Mouse (Mus musculus) forebrain, embryonic 16.5 days (tissue): ENCODE results near the gene Tbx5. TPM values are rescaled to one million over a fixed set of nuclear protein-coding genes. Genes with fewer than 3 reads are reported as not detected.

Source experiments
- ATAC-seq: fragments of 200-750 bp; cut with Nextera tagmentation; 2 replicates; pipeline ENCODE4 v1.8.0; 2017; ENCODE audit warnings: mild to moderate bottlenecking, moderate library complexity
- H3K27ac ChIP-seq: fragments of 300-500 bp; sonication (generic); 2 replicates; pipeline ENCODE4 v1.5.1; 2014; ENCODE audit warnings: low read length, control low read depth
- H3K27me3 ChIP-seq: fragments of 300-500 bp; sonication (generic); replicated peaks from 2 replicates; pipeline ENCODE4 v1.6.1; 2014; ENCODE audit warnings: low read length; ENCODE audit not compliant: control insufficient read depth, insufficient read depth
- H3K36me3 ChIP-seq: fragments of 300-500 bp; sonication (generic); 2 replicates; pipeline ENCODE4 v1.6.1; 2014; ENCODE audit not compliant: control insufficient read depth, insufficient read depth
- H3K4me1 ChIP-seq: fragments of 300-500 bp; sonication (generic); replicated peaks from 2 replicates; pipeline ENCODE4 v1.6.1; 2014; ENCODE audit warnings: low read length; ENCODE audit not compliant: control insufficient read depth, insufficient read depth
- H3K4me2 ChIP-seq: fragments of 300-500 bp; sonication (generic); 2 replicates; pipeline ENCODE4 v1.6.1; 2014; ENCODE audit warnings: mild to moderate bottlenecking, low read length, control low read depth
- H3K4me3 ChIP-seq: fragments of 300-500 bp; sonication (generic); replicated peaks from 2 replicates; pipeline ENCODE4 v1.5.1; 2014; ENCODE audit warnings: mild to moderate bottlenecking, low read length, control low read depth
- H3K9ac ChIP-seq: fragments of 300-500 bp; sonication (generic); replicated peaks from 2 replicates; pipeline ENCODE4 v1.6.1; 2014; ENCODE audit warnings: low read depth, low read length, control low read depth
- H3K9me3 ChIP-seq: fragments of 300-500 bp; sonication (generic); 2 replicates; pipeline ENCODE4 v1.6.1; 2016; ENCODE audit warnings: low read length; ENCODE audit not compliant: control insufficient read depth
- WGBS: fragments of 180-500 bp; shearing (Covaris S2); extraction: QIAGEN DNeasy Blood & Tissue Kit; methylation state at CpG from one replicate; pipeline ENCODE4 v1.1.7; 2014; 5-methylcytosine and 5-hydroxymethylcytosine counted together
- polyA plus RNA-seq: library from polyadenylated mRNA; unstranded; fragments of >200 nt; fragmentation: Nextera tagmentation; extraction: Ambion mirVana; gene quantifications from 2 replicates; pipeline ENCODE4 v1.2.1, GENCODE M21; 2015

Tbx5 gene
- polyA plus RNA-seq, 1 experiment from 2014 or later, result not detected

DNA sequence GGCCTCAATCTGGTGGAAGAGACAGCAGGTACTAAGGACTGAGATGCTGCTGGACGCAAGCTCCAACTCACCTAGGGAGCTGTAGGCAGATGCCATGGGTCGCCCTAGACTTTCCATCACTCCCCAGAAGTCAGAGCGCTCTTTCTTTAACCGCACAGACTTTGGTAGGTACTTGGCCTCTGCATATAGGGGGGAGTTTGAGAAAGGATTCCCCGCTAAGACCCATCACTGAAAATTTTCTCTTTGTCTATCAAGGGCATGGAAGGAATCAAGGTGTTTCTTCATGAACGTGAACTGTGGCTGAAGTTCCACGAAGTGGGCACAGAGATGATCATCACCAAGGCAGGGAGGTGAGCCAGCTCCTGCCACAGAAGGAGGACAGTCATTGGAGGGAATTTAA is 6.0 kb downstream of the Tbx5 start:
- Histone ChIP-seq H3K27me3 (peaks cover 86% of the 10 kb centered on the region), H3K27ac (no peak overlapping the region), H3K9ac (no peak overlapping the region), H3K4me1 (no peaks in the 10 kb centered on the region; the same call in 1 of the 2 replicates), H3K4me2 (no peak overlapping the region), H3K36me3 (no peaks in the 10 kb centered on the region), H3K4me3 (no peak overlapping the region), H3K9me3 (no peaks in the 10 kb centered on the region; the same call in 1 of the 2 replicates)
- WGBS, result 2% methylated on average over 7 of the region's 7 CpGs
- ATAC-seq, result no peak

- no peak for ATAC-seq
- no peaks in the 10 kb centered on the region; the same call in 1 of the 2 replicates for H3K4me1 ChIP-seq
- no peak overlapping the region for H3K27ac ChIP-seq
- H3K9me3 ChIP-seq, result no peaks in the 10 kb centered on the region; the same call in 1 of the 2 replicates
- H3K4me2 ChIP-seq, result no peak overlapping the region
- 0% methylated on average over 16 of the region's 16 CpGs for WGBS
- no peak overlapping the region for H3K4me3 ChIP-seq
- H3K9ac ChIP-seq, result no peak overlapping the region
- peaks cover 88% of the 10 kb centered on the region for H3K27me3 ChIP-seq
- H3K36me3 ChIP-seq, result no peaks in the 10 kb centered on the region
Observed at GRCm38 (mm10) chr5:119839156-119839555, 6.7 kb downstream of the Tbx5 start.

DNA sequence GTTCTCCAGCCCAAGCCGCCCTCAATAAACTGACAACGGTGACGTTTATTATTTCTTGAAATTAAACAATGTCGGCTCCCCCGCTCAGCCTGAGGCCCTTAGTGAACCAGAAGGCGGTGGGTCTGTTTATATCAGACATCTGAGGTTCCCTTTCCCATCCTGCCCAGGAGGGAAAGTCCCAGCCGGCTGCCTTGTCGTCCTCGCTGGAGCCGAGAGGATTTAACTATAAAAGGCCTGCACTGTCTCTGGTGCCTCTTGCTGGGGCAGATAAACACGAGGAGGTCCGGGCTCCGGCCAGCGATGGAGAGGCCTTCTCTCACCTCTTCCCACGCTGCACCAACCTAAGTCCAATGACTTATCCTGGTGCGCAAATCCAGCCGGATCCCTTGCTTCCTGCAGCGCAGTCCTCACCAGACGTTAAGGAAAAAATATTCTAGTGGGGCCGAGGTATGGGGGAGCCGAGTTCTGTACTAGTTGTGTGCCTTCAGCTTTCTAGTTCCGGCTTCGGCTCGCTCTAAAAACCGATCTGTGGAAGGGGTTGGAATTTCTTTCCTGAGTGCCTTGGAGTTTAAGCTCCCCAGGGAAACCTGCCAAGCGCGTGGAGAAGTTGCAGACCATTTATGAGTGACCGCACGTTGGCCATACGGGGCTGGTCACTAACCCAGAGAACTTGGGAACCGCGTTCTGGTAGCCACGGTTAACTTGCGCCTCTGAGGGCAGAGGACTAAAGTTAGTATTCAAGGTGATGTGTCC is 7.3 kb downstream of the Tbx5 start:
- Histone ChIP-seq H3K27ac (no peak overlapping the region), H3K36me3 (no peaks in the 10 kb centered on the region), H3K4me2 (no peak overlapping the region), H3K4me3 (no peak overlapping the region), H3K27me3 (peaks cover 87% of the 10 kb centered on the region), H3K9ac (no peak overlapping the region), H3K9me3 (no peaks in the 10 kb centered on the region; the same call in 1 of the 2 replicates), H3K4me1 (peaks cover under 1% of the 10 kb centered on the region)
- under 1% methylated on average over 34 of the region's 34 CpGs for WGBS
- ATAC-seq, result no peak

DNA sequence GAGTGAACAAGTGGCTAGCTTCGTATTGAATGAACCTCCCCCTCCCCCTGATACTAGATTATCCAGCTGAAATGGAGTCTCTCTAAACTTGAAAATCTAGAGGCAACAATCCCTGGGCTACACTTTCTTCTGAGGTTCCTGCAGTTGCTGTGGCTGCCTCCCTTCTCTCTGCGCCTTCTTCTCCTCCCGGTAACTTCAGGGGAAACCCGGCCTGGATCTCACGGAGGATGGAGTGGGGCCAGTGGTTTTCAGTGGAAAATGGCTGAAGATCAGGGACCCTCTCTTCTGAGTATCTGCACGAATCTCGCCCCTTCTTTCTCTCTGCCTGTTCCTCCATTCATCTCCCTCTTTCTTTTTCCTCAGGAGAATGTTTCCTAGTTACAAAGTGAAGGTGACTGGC is 7.9 kb downstream of the Tbx5 start:
- peaks cover 7% of the 10 kb centered on the region for H3K4me1 ChIP-seq
- 2% methylated on average over 7 of the region's 7 CpGs for WGBS
- H3K27ac ChIP-seq, result no peak overlapping the region
- H3K9me3 ChIP-seq, result no peaks in the 10 kb centered on the region; the same call in 1 of the 2 replicates
- no peaks in the 10 kb centered on the region for H3K36me3 ChIP-seq
- H3K9ac ChIP-seq, result no peak overlapping the region
- peaks cover 87% of the 10 kb centered on the region for H3K27me3 ChIP-seq
- no peak overlapping the region for H3K4me2 ChIP-seq
- ATAC-seq, result no peak
- no peak overlapping the region for H3K4me3 ChIP-seq

DNA sequence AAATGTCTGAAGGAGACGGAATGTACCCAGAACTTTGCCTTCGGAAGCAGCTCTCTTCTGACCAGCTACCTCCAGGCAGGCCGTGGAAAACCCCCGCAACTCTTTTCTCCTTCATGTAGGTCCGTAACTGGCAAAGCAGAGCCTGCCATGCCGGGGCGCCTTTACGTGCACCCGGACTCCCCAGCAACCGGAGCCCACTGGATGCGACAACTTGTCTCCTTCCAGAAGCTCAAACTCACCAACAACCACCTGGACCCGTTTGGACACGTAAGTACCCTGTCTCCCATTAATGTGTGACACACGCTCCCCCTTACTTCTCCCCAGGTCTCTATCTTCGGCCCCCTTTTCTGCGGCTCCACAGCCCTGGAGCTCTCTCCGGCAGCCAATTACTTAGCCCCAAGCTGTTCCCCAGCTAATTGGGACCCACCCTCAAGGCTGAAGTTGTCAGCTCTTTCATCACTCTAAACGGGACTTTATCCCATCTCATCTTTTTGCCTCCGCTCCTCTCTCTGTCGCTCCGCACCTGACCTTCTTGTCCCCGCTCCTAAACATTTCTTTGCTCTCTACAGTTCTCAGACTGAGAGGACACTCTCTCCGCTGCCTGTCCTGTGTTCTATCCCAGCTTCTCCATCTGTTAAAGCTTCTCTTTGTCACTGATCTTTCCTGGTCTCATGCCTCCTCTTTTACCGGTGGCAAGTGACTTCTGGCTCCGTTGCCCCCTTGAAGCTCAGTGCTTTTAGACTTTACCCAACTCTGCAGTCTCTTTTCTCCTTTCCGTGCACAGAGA is 9.4 kb downstream of the Tbx5 start:
- Histone ChIP-seq H3K27ac (no peak overlapping the region), H3K9me3 (no peaks in the 10 kb centered on the region; the same call in 1 of the 2 replicates), H3K9ac (no peak overlapping the region), H3K36me3 (no peaks in the 10 kb centered on the region), H3K4me2 (no peak overlapping the region), H3K4me1 (peaks cover 8% of the 10 kb centered on the region), H3K4me3 (no peak overlapping the region), H3K27me3 (peaks cover 87% of the 10 kb centered on the region)
- WGBS, result under 1% methylated on average over 26 of the region's 26 CpGs
- no peak for ATAC-seq

- ATAC-seq, result no peak
- Histone ChIP-seq H3K36me3 (no peaks in the 10 kb centered on the region), H3K4me2 (no peak overlapping the region), H3K9ac (no peak overlapping the region), H3K27me3 (peaks cover 83% of the 10 kb centered on the region), H3K4me1 (peaks cover 8% of the 10 kb centered on the region), H3K9me3 (no peaks in the 10 kb centered on the region; the same call in 1 of the 2 replicates), H3K27ac (no peak overlapping the region), H3K4me3 (no peak overlapping the region)
- WGBS, result 4% methylated on average over 4 of the region's 4 CpGs
Observed at GRCm38 (mm10) chr5:119842701-119843393, 10.4 kb downstream of the Tbx5 start.

- ATAC-seq, result no peak
- Histone ChIP-seq H3K27me3 (peaks cover 77% of the 10 kb centered on the region), H3K27ac (no peak overlapping the region), H3K4me3 (no peak overlapping the region), H3K36me3 (no peaks in the 10 kb centered on the region), H3K9me3 (no peaks in the 10 kb centered on the region), H3K9ac (no peak overlapping the region), H3K4me1 (peaks cover 8% of the 10 kb centered on the region), H3K4me2 (no peak overlapping the region)
- 0% methylated on average over 8 of the region's 8 CpGs for WGBS
Observed at GRCm38 (mm10) chr5:119843394-119843777, 10.9 kb downstream of the Tbx5 start.

GRCm38 (mm10) chr5:119844366-119844765 is 11.9 kb downstream of the Tbx5 start:
- Histone ChIP-seq H3K9ac (no peak overlapping the region), H3K27ac (no peak overlapping the region), H3K4me1 (peaks cover 8% of the 10 kb centered on the region), H3K27me3 (peaks cover 71% of the 10 kb centered on the region), H3K4me3 (no peak overlapping the region), H3K4me2 (no peak overlapping the region), H3K9me3 (no peaks in the 10 kb centered on the region), H3K36me3 (no peaks in the 10 kb centered on the region)
- no peak for ATAC-seq
- whole genome bisulfite sequencing, result 1% methylated on average over 5 of the region's 5 CpGs

GRCm38 (mm10) chr5:119844994-119845393 is 12.5 kb downstream of the Tbx5 start:
- WGBS, result under 1% methylated on average over 21 of the region's 21 CpGs
- no peaks in the 10 kb centered on the region for H3K9me3 ChIP-seq
- ATAC-seq, result peak; percentile 69
- peak overlapping the region; percentile 29 for H3K4me3 ChIP-seq
- H3K4me1 ChIP-seq, result peaks cover 8% of the 10 kb centered on the region
- H3K36me3 ChIP-seq, result no peaks in the 10 kb centered on the region
- H3K27ac ChIP-seq, result no peak overlapping the region
- peak overlapping the region; percentile 49 for H3K4me2 ChIP-seq
- H3K9ac ChIP-seq, result 0 out of 2 replicates have a peak overlapping the region, but pooled peaks have one; percentile 29
- H3K27me3 ChIP-seq, result peaks cover 65% of the 10 kb centered on the region
